Mouse (Mus musculus) neural tube, postnatal 0 days (tissue): ENCODE results near the gene Sgf29. TPM values are rescaled to one million over a fixed set of nuclear protein-coding genes. Genes with fewer than 3 reads are reported as not detected.

Experiments used
- polyA plus RNA-seq: library from polyadenylated mRNA; unstranded; fragments of >200 nt; fragmentation: Nextera tagmentation; extraction: Ambion mirVana; gene quantifications from 2 replicates; pipeline ENCODE4 v1.2.1, GENCODE M21; 2015

The Sgf29 gene
- 44.2 and 55.6 TPM in 2 replicates for polyA plus RNA-seq

DNA sequence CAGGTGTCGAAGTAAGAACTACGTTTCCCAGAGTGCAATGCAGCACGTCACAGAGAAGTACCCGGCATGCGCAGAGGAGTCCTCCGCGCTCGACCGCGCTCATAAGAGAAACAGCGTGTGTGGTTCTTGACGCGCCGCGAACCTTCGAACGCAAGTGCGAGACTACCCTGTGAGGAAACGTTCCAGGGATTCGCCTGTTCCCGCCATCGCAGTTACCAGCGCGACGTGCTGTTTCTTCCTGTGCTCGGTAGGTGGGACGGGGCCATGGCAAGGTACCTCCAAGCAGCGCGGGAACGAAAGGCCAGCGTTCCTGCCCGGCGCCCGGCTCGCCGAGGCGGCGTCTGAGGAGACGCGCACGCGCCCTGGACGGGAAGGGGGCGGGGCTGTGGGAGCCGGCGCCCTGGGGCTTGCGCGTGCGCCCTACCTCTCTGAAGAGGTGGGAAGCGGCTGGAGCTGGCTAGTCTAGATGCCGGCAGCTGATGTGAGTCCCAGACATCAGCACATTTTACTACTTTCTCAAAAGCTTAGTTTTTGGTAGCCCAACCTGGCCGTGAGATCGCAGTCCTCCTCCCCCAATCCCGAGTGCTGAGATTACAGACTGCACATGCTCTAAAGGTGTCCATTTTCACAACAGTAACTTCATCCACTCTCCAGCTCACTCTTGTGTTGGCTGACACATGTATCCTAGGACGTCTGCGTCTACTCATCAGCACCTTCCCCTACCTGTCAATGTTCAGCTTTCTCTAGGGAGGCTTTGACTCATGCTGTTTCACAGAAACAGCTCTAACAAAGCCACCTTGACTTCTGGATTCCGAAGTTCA, at the start of gene Sgf29:
Sgf29 (plus strand) TSS at position 79 of the 821 bp plus-strand sequence.

DNA sequence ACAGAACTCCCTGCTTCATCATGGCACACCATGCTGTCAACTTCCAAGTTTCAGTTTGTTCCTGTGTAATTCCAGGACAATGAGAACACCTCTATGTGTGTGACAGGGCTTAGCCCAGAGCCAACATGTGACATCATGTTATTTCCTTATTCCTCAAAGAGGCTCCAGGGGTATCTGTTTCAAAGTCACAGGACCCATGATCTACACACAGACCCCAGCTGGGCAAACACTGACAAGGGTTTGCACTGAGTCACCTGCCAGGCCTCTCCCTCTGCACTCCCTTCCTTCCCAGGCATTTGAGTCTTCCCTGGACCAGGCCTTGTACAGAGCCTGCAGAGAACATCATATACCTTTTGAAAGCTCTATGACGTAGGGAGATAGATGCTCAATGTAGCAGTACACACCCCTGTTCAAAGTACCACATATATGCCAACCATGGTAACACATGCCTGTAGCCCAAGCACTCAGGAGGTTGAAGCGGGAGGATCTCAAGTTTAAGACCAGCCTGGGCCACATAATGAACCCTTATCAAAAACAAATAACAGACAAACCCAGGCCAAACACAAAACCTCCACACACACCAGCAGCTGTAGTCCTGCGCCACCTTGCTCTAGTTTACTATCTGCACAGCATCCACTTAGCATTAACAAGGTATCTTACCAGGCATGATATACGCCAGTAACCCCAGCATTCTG, 18.1 kb upstream of the Sgf29 start, which contains the start of gene Nupr1:
Nupr1 (minus strand) TSS at position 38 of the 695 bp plus-strand sequence.

DNA sequence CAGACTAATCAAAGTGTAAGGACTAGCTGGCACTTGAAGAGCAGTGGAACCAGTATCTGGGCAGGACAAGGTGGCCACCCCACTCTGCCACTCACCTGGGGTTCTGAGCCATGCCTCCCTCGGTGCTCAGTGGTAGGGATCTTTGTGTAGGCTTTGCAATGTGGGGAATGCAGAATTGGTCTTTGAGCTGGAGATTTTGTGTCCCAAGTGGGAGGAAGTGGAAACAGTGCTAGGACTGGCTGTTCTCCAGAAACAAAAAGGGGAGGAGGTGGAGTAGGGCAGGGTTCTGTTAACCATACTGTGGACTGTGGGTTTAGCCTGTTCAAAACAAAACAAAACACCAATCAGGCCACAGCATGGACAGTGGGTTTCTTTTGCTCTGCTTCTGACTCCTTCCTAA, 27.1 kb downstream of the Sgf29 start, which contains the start of gene Sult1a1:
Sult1a1 (minus strand) TSS at position 226 of the 400 bp plus-strand sequence.

DNA sequence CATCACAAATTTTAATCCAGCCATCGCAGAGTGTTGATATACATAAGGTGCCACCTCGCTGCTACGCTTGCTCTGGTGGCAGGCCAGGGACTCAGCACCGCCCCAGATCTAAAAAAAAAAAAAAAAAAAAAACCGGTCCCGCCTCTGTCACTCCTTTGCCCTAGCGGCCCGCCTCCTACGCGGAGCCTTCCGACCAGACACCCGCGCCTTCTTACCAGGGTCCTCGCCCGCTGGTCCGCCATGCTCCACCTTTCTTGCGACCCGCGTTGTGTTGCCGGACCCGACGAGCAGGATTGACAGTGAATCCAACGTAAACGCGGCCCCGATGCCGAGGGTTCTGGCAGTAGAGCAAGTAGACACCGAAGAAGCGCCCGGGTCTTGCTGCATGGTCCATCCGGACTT, 46.1 kb downstream of the Sgf29 start, which contains the start of gene Bola2:
Bola2 (plus strand) TSS at position 192 of the 402 bp plus-strand sequence.

DNA sequence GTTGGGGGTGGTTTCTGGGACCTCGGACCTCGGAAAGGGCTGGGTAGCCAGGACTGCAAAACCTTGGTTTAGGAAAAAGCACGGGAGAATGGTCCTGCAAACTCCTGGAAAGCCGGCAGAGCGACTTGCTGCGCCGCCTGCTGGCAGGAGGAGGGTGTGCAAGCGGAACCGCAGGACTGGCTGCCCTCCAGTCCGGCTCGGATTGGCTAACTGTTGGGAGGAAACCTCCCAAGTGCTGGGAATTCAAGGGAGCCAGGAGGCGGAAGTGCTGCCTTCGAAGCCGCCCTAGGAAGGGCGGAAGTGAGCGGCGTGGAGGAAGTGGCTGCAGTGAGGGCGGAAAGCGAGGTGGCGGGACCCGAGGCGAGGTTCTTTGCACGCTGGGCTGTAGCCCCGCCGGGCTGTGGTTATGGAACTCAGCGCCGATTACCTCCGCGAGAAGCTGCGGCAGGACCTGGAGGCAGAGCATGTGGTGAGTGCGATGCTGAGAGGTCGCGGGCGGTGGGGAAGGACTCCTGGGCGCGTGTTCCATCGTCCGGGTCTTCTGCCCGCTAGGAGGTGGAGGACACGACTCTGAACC, 46.6 kb downstream of the Sgf29 start, which contains the start of gene Slx1b:
Slx1b (minus strand) TSS at position 154 of the 577 bp plus-strand sequence.

DNA sequence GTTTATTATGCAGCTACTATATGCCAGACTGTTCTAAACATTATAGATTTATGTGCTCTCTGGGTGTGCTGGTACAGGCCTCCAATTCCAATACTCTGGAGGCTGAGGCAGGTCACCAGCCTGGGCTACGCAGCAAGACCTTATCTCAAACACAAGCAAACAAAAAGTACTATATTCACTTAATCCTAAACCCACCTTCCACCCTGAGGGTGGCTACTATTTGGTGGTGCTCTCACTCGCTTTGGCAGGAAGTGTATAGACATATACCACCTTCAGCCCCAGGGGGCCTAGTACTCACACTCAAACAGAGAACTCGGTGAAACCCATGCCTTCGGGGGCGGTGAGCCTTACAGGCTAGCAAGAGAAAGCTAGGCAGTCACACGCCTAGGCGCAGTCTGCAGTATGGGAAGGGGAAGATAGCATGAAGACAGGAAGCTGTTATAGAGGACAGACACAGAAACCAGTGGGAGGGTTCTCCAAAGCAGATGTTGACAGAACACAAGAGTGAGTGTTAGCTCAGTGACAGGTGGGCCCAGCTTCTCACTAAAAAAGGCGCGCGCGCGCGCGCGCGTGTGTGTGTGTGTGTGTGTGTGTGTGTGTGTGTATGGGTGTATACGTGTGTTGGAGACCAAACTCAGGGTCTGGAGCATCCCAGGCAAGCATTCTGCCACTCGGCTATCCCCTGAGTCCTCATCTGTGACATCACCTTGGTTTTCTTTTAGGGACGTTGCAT, 58.5 kb downstream of the Sgf29 start, which contains the start of gene Coro1a:
Coro1a (minus strand) TSS at position 346 of the 733 bp plus-strand sequence.

Other genes starting within 250 kb of the Sgf29 start
- 0.09 TPM in 1 of 2 replicates, not detected in the other for gene Cd19, start 234.4 kb upstream of the Sgf29 start, polyA plus RNA-seq
- gene Rabep2, start 220.6 kb upstream of the Sgf29 start, polyA plus RNA-seq: 21.2 and 21.6 TPM in 2 replicates
- gene Atp2a1, start 186.2 kb upstream of the Sgf29 start, polyA plus RNA-seq: 1.7 and 2.0 TPM in 2 replicates
- 48.6 and 52.7 TPM in 2 replicates for gene Sh2b1, start 173.9 kb upstream of the Sgf29 start, polyA plus RNA-seq
- 104 and 121 TPM in 2 replicates for gene Tufm, start 161.9 kb upstream of the Sgf29 start, polyA plus RNA-seq
- gene Atxn2l, start 145.9 kb upstream of the Sgf29 start, polyA plus RNA-seq: 56.8 and 62.0 TPM in 2 replicates
- 185 and 204 TPM in 2 replicates for gene Eif3c, start 82.9 kb upstream of the Sgf29 start, polyA plus RNA-seq
- 0.47 and 0.98 TPM in 2 replicates for gene Apobr, start 64.4 kb upstream of the Sgf29 start, polyA plus RNA-seq
- gene Cln3, start 63.5 kb upstream of the Sgf29 start, polyA plus RNA-seq: 27.0 and 28.3 TPM in 2 replicates
- not detected in 2 replicates for gene Il27, start 54.4 kb upstream of the Sgf29 start, polyA plus RNA-seq
- 22.9 and 33.6 TPM in 2 replicates for gene Nupr1, start 18.4 kb upstream of the Sgf29 start, polyA plus RNA-seq
- 14.9 and 22.4 TPM in 2 replicates for gene Sult1a1, start 27.1 kb downstream of the Sgf29 start, polyA plus RNA-seq
- gene Bola2, start 46.1 kb downstream of the Sgf29 start, polyA plus RNA-seq: 164 and 178 TPM in 2 replicates
- gene Slx1b, start 46.5 kb downstream of the Sgf29 start, polyA plus RNA-seq: 12.0 and 12.8 TPM in 2 replicates
- 109 and 127 TPM in 2 replicates for gene Coro1a, start 58.5 kb downstream of the Sgf29 start, polyA plus RNA-seq
- gene Mapk3, start 110.3 kb downstream of the Sgf29 start, polyA plus RNA-seq: 104 and 106 TPM in 2 replicates
- gene Gdpd3, start 117.0 kb downstream of the Sgf29 start, polyA plus RNA-seq: 1.1 and 1.2 TPM in 2 replicates
- 255 and 259 TPM in 2 replicates for gene Ypel3, start 127.6 kb downstream of the Sgf29 start, polyA plus RNA-seq
- gene Tbx6, start 132.2 kb downstream of the Sgf29 start, polyA plus RNA-seq: 0.31 and 0.47 TPM in 2 replicates
- gene Ppp4c, start 143.2 kb downstream of the Sgf29 start, polyA plus RNA-seq: 129 and 149 TPM in 2 replicates
- gene Fam57b, start 148.4 kb downstream of the Sgf29 start, polyA plus RNA-seq: 43.9 and 56.4 TPM in 2 replicates
- gene 4930451I11Rik, start 182.3 kb downstream of the Sgf29 start, polyA plus RNA-seq: 0.65 TPM in 1 of 2 replicates, not detected in the other
- 60.9 and 64.7 TPM in 2 replicates for gene Doc2a, start 198.1 kb downstream of the Sgf29 start, polyA plus RNA-seq
- 17.0 and 23.3 TPM in 2 replicates for gene Hirip3, start 212.7 kb downstream of the Sgf29 start, polyA plus RNA-seq
- 78.5 and 82.2 TPM in 2 replicates for gene Ino80e, start 213.1 kb downstream of the Sgf29 start, polyA plus RNA-seq
- gene Taok2, start 235.4 kb downstream of the Sgf29 start, polyA plus RNA-seq: 39.4 and 47.0 TPM in 2 replicates